In genomic region chr11:50943506-50943905, GRCm38 (mm10) we compare ENCODE assay signal across 41 mouse cellular contexts. TPM values are rescaled to one million over a fixed set of nuclear protein-coding genes. Genes with fewer than 3 reads are reported as not detected.
"Had no signal": no experiment of that assay in that cellular context is flagged by ENCODE, and none has a peak within 500 bp of the region (broad histone marks: within the 10 kb centered on the region; RNA-seq: fewer than 3 reads in every experiment).

Gene 4933414I15Rik (minus strand): TSS chr11:50943765.

- H3K27me3 ChIP-seq: hindbrain, embryonic 13.5 days; hindbrain, embryonic 15.5 days had no signal

- H3K4me3 ChIP-seq: heart, embryonic 10.5 days; heart, embryonic 12.5 days; hindbrain, embryonic 13.5 days; hindbrain, embryonic 15.5 days; limb, embryonic 13.5 days; limb, embryonic 15.5 days; liver, embryonic 12.5 days had no signal

- H3K9ac ChIP-seq: forebrain, postnatal 0 days; heart, embryonic 12.5 days; hindbrain, embryonic 13.5 days; hindbrain, embryonic 15.5 days; limb, embryonic 13.5 days; limb, embryonic 15.5 days; liver, embryonic 12.5 days; liver, embryonic 14.5 days had no signal

- H3K36me3 ChIP-seq: heart, embryonic 10.5 days; heart, embryonic 12.5 days; hindbrain, embryonic 13.5 days; hindbrain, embryonic 15.5 days; limb, embryonic 13.5 days; limb, embryonic 15.5 days; liver, embryonic 12.5 days had no signal

- H3K4me1 ChIP-seq: heart, embryonic 10.5 days; heart, embryonic 12.5 days; hindbrain, embryonic 13.5 days; hindbrain, embryonic 15.5 days; limb, embryonic 15.5 days; liver, embryonic 12.5 days had no signal

- H3K4me2 ChIP-seq: heart, embryonic 12.5 days; hindbrain, embryonic 13.5 days; hindbrain, embryonic 15.5 days; limb, embryonic 13.5 days; limb, embryonic 15.5 days; liver, embryonic 12.5 days had no signal

- DNase-seq: forebrain, postnatal 0 days; gastrocnemius, postnatal 14 days; gastrocnemius, postnatal 36 days; heart, adult 18-20 months; heart, postnatal 10 days; heart, postnatal 36 days; kidney, adult 18-20 months; kidney, adult 8-10 months; kidney, postnatal 10 days; kidney, postnatal 25 days; layer of hippocampus, adult 9-11 months; layer of hippocampus, postnatal 36 days; left cerebral cortex, postnatal 4 days had no signal

- H3K9me3 ChIP-seq: heart, embryonic 10.5 days; hindbrain, embryonic 13.5 days; hindbrain, embryonic 15.5 days; limb, embryonic 13.5 days; limb, embryonic 15.5 days; liver, embryonic 12.5 days had no signal

- H3K27ac ChIP-seq: heart, embryonic 10.5 days; hindbrain, embryonic 13.5 days; hindbrain, embryonic 15.5 days; hindbrain, postnatal 0 days; limb, embryonic 13.5 days; limb, embryonic 15.5 days; liver, embryonic 12.5 days; liver, embryonic 14.5 days had no signal

- ATAC-seq: forebrain, postnatal 0 days; hindbrain, postnatal 0 days; intestine, embryonic 16.5 days; liver, embryonic 12.5 days had no signal

RNA-seq across cellular contexts. Expression of gene 4933414I15Rik, which starts in this region (rescaled TPM):
- total RNA-seq: forebrain, postnatal 0 days; gastrocnemius, adult 18-20 months; gastrocnemius, adult 8-10 months; gastrocnemius, postnatal 14 days; gastrocnemius, postnatal 36 days; heart, adult 18-20 months; heart, adult 8-10 months; heart, postnatal 10 days; heart, postnatal 36 days; hematopoietic stem cell, adult 5-6 weeks; hindbrain, postnatal 0 days; layer of hippocampus, adult 18-20 months; layer of hippocampus, adult 8-10 months; layer of hippocampus, postnatal 14 days; layer of hippocampus, postnatal 36 days; left cerebral cortex, adult 18-20 months; left cerebral cortex, adult 8-10 months; left cerebral cortex, postnatal 10 days; left cerebral cortex, postnatal 25 days; left cerebral cortex, postnatal 4 days; liver, adult 2 months had no signal
- polyA plus RNA-seq: forebrain, postnatal 0 days; heart, embryonic 10.5 days; heart, embryonic 12.5 days; heart, embryonic 14.5 days; heart, embryonic 16.5 days; hindbrain, embryonic 11.5 days; hindbrain, embryonic 13.5 days; hindbrain, embryonic 15.5 days; hindbrain, postnatal 0 days; intestine, embryonic 14.5 days; intestine, embryonic 16.5 days; large intestine, adult 2 months; limb, embryonic 11.5 days; limb, embryonic 13.5 days; limb, embryonic 15.5 days; liver, adult 2 months; liver, embryonic 12.5 days; liver, embryonic 14.5 days had no signal
